In genomic region chr9:37636335-37636734, GRCm38 (mm10) we compare ENCODE assay signal across 9 mouse cellular contexts. TPM values are rescaled to one million over a fixed set of nuclear protein-coding genes. Genes with fewer than 3 reads are reported as not detected.
DNase-seq lines count a peak whose midpoint lies in the region; ATAC-seq and TF ChIP-seq lines count a peak whose summit lies in the region.
"Had no signal": no experiment of that assay in that cellular context is flagged by ENCODE, and none has a peak within 500 bp of the region (broad histone marks: within the 10 kb centered on the region; RNA-seq: fewer than 3 reads in every experiment).

No protein-coding gene starts in this region.

- no peak overlapping the region for H3K9ac ChIP-seq in MEL (ENCODE audit: control insufficient read depth, low read depth, low read length, poor library complexity, severe bottlenecking)
- H3K9ac ChIP-seq in forebrain, embryonic 14.5 days (ENCODE audit: low read length): no peak overlapping the region
- H3K9ac ChIP-seq in midbrain, embryonic 13.5 days (replicated peaks): no peak overlapping the region
- H3K9ac ChIP-seq: limb, embryonic 15.5 days had no signal

- no peaks in the 10 kb centered on the region for H3K4me1 ChIP-seq in MEL (ENCODE audit: control insufficient read depth in 1 of 2, insufficient read depth in 2 of 2, low read length in 2 of 2)
- H3K4me1 ChIP-seq in forebrain, embryonic 14.5 days (ENCODE audit: control insufficient read depth, insufficient read depth, low read length): no peaks in the 10 kb centered on the region
- no peaks in the 10 kb centered on the region for H3K4me1 ChIP-seq in midbrain, embryonic 13.5 days (replicated peaks)
- H3K4me1 ChIP-seq: limb, embryonic 15.5 days had no signal

- no peaks in the 10 kb centered on the region for H3K36me3 ChIP-seq in MEL (ENCODE audit: control insufficient read depth in 1 of 2, insufficient read depth in 2 of 2, low read length in 2 of 2)
- H3K36me3 ChIP-seq in forebrain, embryonic 14.5 days (ENCODE audit: control insufficient read depth, insufficient read depth, low read length): no peaks in the 10 kb centered on the region
- no peaks in the 10 kb centered on the region for H3K36me3 ChIP-seq in midbrain, embryonic 13.5 days
- H3K36me3 ChIP-seq: limb, embryonic 15.5 days had no signal

- 15% methylated on average over 7 of the region's 7 CpGs for WGBS in forebrain, embryonic 14.5 days
- WGBS in midbrain, embryonic 13.5 days: 18% methylated on average over 7 of the region's 7 CpGs

- peak; percentile 54 to 67 for DNase-seq in left cerebral cortex, adult 2 months (ENCODE audit: extremely low spot score in 1 of 2, low spot score in 2 of 2)
- DNase-seq in left cerebral cortex, adult 11 months (ENCODE audit: low spot score): no peak
- peak; percentile 76 for DNase-seq in MEL (ENCODE audit: low read depth, low spot score)
- peak; percentile 49 for DNase-seq in cerebellum, adult 11 months
- peak; percentile 73 for DNase-seq in forebrain, embryonic 14.5 days (ENCODE audit: low spot score)
- peak; percentile 64 to 71 for DNase-seq in layer of hippocampus, postnatal 10 days (ENCODE audit: low spot score in 2 of 2)
- DNase-seq in thymus, postnatal 14 days: peak; percentile 43

- no peak for TF ChIP-seq EP300 in MEL (IDR thresholded peaks at IDR 0.05; ENCODE audit: low read depth in 1 of 2, low read length in 2 of 2)

- H3K4me2 ChIP-seq in forebrain, embryonic 14.5 days (ENCODE audit: low read length): no peak overlapping the region
- no peak overlapping the region for H3K4me2 ChIP-seq in midbrain, embryonic 13.5 days (replicated peaks)
- H3K4me2 ChIP-seq: limb, embryonic 15.5 days had no signal

- no peaks in the 10 kb centered on the region for H3K79me2 ChIP-seq in MEL (ENCODE audit: control insufficient read depth, insufficient read depth, low read length, poor library complexity)

- peak; percentile 85 for TF ChIP-seq CTCF in left cerebral cortex, adult 2 months (IDR thresholded peaks at IDR 0.05)
- TF ChIP-seq CTCF in MEL (IDR thresholded peaks at IDR 0.05 in 2 of 3, conservative IDR thresholded peaks at IDR 0.05 in 1 of 3; ENCODE audit: control insufficient read depth in 1 of 3, insufficient read depth in 1 of 3, low read depth in 2 of 3, low read length in 3 of 3, poor library complexity in 1 of 3, severe bottlenecking in 1 of 3): peak; percentile 79 to 90 (median 87)

- peak; percentile 87 for TF ChIP-seq RAD21 in MEL (IDR thresholded peaks at IDR 0.05; ENCODE audit: low read depth, low read length)

- peak; percentile 69 for ATAC-seq in forebrain, embryonic 14.5 days
- ATAC-seq in midbrain, embryonic 13.5 days: peak; percentile 60; the same call in 1 of the 2 replicates

- H3K27me3 ChIP-seq in MEL (ENCODE audit: control insufficient read depth in 1 of 2, insufficient read depth in 2 of 2, low read length in 2 of 2): no peaks in the 10 kb centered on the region
- H3K27me3 ChIP-seq in forebrain, embryonic 14.5 days (replicated peaks; ENCODE audit: control insufficient read depth, insufficient read depth, low read length): no peaks in the 10 kb centered on the region
- H3K27me3 ChIP-seq in midbrain, embryonic 13.5 days: no peaks in the 10 kb centered on the region
- H3K27me3 ChIP-seq: limb, embryonic 15.5 days had no signal

- H3K9me3 ChIP-seq in MEL (replicated peaks; ENCODE audit: insufficient read depth, low read length): no peaks in the 10 kb centered on the region
- no peaks in the 10 kb centered on the region for H3K9me3 ChIP-seq in forebrain, embryonic 14.5 days (replicated peaks; ENCODE audit: control insufficient read depth, low read length)
- H3K9me3 ChIP-seq in midbrain, embryonic 13.5 days: no peaks in the 10 kb centered on the region
- H3K9me3 ChIP-seq: limb, embryonic 15.5 days had no signal

- no peak for TF ChIP-seq POLR2A in MEL (IDR thresholded peaks at IDR 0.05; ENCODE audit: control insufficient read depth in 1 of 2, insufficient read depth in 1 of 2, low read depth in 1 of 2, low read length in 2 of 2, poor library complexity in 1 of 2)

- no peak overlapping the region for H3K4me3 ChIP-seq in left cerebral cortex, adult 2 months
- no peak overlapping the region for H3K4me3 ChIP-seq in MEL (ENCODE audit: control insufficient read depth in 1 of 2, insufficient read depth in 1 of 2, low read depth in 2 of 2, low read length in 2 of 2)
- H3K4me3 ChIP-seq in forebrain, embryonic 14.5 days (ENCODE audit: low read depth, low read length): no peak overlapping the region
- no peak overlapping the region for H3K4me3 ChIP-seq in midbrain, embryonic 13.5 days (replicated peaks)
- H3K4me3 ChIP-seq: limb, embryonic 15.5 days had no signal

- intact Hi-C loops in left cerebral cortex, adult 2 months (cut with DNase I): loop anchor here (5.0 kb wide), 1 partner anchor 204 kb away; the partner anchor contains the start of gene Robo3

- no peak overlapping the region; the same call in 1 of the 2 replicates for H3K27ac ChIP-seq in left cerebral cortex, adult 2 months
- H3K27ac ChIP-seq in MEL (ENCODE audit: control insufficient read depth, low read depth, low read length): no peak overlapping the region
- H3K27ac ChIP-seq in forebrain, embryonic 14.5 days (ENCODE audit: low read depth, low read length): no peak overlapping the region
- H3K27ac ChIP-seq in midbrain, embryonic 13.5 days: no peak overlapping the region
- H3K27ac ChIP-seq: limb, embryonic 15.5 days had no signal

TF ChIP-seq in MEL, 35 proteins besides CTCF, POLR2A, EP300 and RAD21:
- TF ChIP-seq JUND (IDR thresholded peaks at IDR 0.05; ENCODE audit: low read depth, low read length) (no peak), SMC3 (IDR thresholded peaks at IDR 0.05; ENCODE audit: low read depth, low read length) (peak; percentile 92), USF1 (IDR thresholded peaks at IDR 0.05; ENCODE audit: low read depth, low read length) (0 out of 2 replicates have a peak, but pooled peaks have one; percentile 30), TAL1 (IDR thresholded peaks at IDR 0.05; ENCODE audit: low read length) (no peak), ZC3H11A (IDR thresholded peaks at IDR 0.05; ENCODE audit: low read depth, low read length) (peak; percentile 84), ZNF384 (IDR thresholded peaks at IDR 0.05; ENCODE audit: low read depth, low read length) (peak; percentile 81), MAX (IDR thresholded peaks at IDR 0.05; ENCODE audit: low read length) (peak; percentile 65; the same call in 1 of the 2 replicates)

RNA-seq across cellular contexts. Expression of gene Tbrg1, which starts 20.8 kb away (rescaled TPM):
- 10 to 100 TPM; 52.5 to 59.8 TPM for total RNA-seq in left cerebral cortex, adult 2 months (2021)
- 140 and 159 TPM in 2 replicates for total RNA-seq in MEL (2012; rRNA removed)
- polyA plus RNA-seq in MEL (2012; ENCODE audit: insufficient read depth in 1 of 2, insufficient read length in 2 of 2, low read depth in 1 of 2, low replicate concordance in 2 of 2, missing spikeins in 1 of 2): 100 to 1,000 TPM in 1 of 2 experiments, not detected in 1; 127 TPM
- polyA plus RNA-seq in forebrain, embryonic 14.5 days (2014; fragmentation: Nextera tagmentation; extraction: Ambion mirVana): 97.4 and 98.2 TPM in 2 replicates
- total RNA-seq in layer of hippocampus, postnatal 10 days (2021): 10 to 100 TPM; 53.4 to 55.6 TPM
- polyA plus RNA-seq in midbrain, embryonic 13.5 days (2015; fragmentation: Nextera tagmentation; extraction: Ambion mirVana): 85.8 and 89.4 TPM in 2 replicates

RNA-seq across cellular contexts. Expression of gene Spa17, which starts 22.8 kb away (rescaled TPM):
- 1 to 10 TPM; 1.7 to 2.1 TPM for total RNA-seq in left cerebral cortex, adult 2 months (2021)
- 0.46 and 1.2 TPM in 2 replicates for total RNA-seq in MEL (2012; rRNA removed)
- 1 to 10 TPM in 1 of 2 experiments, not detected in 1; 2.6 TPM for polyA plus RNA-seq in MEL (2012; ENCODE audit: insufficient read depth in 1 of 2, insufficient read length in 2 of 2, low read depth in 1 of 2, low replicate concordance in 2 of 2, missing spikeins in 1 of 2)
- 11.0 and 12.6 TPM in 2 replicates for polyA plus RNA-seq in forebrain, embryonic 14.5 days (2014; fragmentation: Nextera tagmentation; extraction: Ambion mirVana)
- total RNA-seq in layer of hippocampus, postnatal 10 days (2021): 1 to 10 TPM; 2.2 TPM
- polyA plus RNA-seq in midbrain, embryonic 13.5 days (2015; fragmentation: Nextera tagmentation; extraction: Ambion mirVana): 10.7 and 13.6 TPM in 2 replicates

RNA-seq across cellular contexts. Expression of gene Panx3, which starts 32.7 kb away (rescaled TPM):
- not detected for total RNA-seq in left cerebral cortex, adult 2 months (2021)
- 0.33 and 0.42 TPM in 2 replicates for total RNA-seq in MEL (2012; rRNA removed)
- polyA plus RNA-seq in MEL (2012; ENCODE audit: insufficient read depth in 1 of 2, insufficient read length in 2 of 2, low read depth in 1 of 2, low replicate concordance in 2 of 2, missing spikeins in 1 of 2): under 1 TPM in 1 of 2 experiments, not detected in 1; 0.17 TPM
- polyA plus RNA-seq in forebrain, embryonic 14.5 days (2014; fragmentation: Nextera tagmentation; extraction: Ambion mirVana): not detected in 2 replicates
- total RNA-seq in layer of hippocampus, postnatal 10 days (2021): not detected
- polyA plus RNA-seq in midbrain, embryonic 13.5 days (2015; fragmentation: Nextera tagmentation; extraction: Ambion mirVana): not detected in 2 replicates
